Mouse (Mus musculus): ENCODE data around the gene Pibf1. TPM values are rescaled to one million over a fixed set of nuclear protein-coding genes. Genes with fewer than 3 reads are reported as not detected.
A peak's percentile ranks its signal among the peaks of the same experiment; 100 is the strongest.

Gene Pibf1
- total RNA-seq, 1 experiment from 2014 or later: 13.8 TPM

GRCm38 (mm10) chr14:99141786-99142633 is 42.8 kb downstream of the Pibf1 start:
- DNase-seq: peak; percentile 87

DNA sequence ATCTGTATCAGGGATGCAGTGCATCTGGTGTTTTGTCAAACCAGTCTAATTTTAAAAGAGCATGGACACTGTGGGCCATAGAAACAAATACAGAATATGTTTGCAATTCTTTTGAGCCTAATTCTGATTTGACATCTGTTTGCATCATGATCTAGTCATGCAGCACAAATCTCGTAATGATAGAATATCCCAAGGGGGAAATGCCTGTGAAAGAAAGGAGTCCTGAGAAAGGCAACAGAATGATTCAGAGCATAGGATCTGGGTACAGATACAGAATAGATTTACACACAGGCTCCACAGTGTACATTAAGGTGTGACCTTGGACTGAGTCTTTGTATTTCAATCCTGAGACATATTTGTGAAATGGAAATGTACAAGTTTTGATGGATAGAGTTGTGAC is 47.6 kb downstream of the Pibf1 start:
- no peak for DNase-seq

DNA sequence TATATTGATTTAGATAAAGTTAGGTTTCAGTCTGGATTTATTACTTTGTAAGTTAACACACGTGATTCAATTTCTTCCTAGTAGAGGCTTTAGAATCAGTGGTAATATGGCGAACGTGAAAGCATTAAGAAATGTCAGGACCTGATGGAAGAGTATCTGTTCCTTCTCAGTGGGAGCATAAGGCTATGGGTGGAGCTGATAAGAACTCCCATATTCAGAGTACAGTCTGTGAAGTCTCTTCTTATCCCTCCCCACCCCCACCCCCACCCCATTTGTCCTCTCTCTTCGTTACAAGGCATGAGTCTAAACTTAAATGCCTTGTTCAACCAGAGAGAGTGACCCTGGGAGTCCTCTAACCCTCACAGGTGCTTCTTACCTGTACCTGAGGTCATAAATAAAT is 53.5 kb downstream of the Pibf1 start:
- no peak for DNase-seq

GRCm38 (mm10) chr14:99159940-99160339 is 60.7 kb downstream of the Pibf1 start:
- no peak for DNase-seq

GRCm38 (mm10) chr14:99163051-99163450 is 63.8 kb downstream of the Pibf1 start:
- DNase-seq: no peak

DNA sequence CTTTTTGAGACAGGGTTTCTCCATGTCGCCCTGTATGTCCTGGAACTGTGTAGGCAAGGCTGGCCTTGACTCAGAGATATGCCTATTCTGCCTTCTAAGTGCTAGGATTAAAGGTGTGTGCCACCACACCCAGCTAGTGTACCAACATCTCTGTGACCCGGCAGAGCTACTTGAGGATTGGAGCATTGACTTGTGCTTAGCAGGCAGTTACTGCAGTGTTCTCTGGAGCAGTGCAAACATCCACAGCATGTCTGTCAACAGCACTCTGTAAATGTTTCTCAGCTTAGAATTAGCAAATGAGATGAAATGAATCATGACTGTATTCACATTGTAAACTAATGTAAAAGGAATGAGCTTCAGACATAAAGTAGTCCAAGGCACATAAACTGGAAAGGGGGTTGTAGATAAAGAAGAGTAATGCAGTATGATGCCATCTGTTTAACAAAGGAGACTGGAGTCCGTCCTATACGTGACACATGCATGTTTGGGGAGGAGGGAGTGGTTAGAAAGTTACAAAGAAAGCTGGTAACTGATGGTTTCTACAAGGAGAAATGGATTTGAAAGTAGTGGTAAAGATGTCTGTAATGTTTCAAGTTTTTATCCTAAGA is 75.0 kb downstream of the Pibf1 start:
- no peak for DNase-seq

- no peak for DNase-seq
Observed at GRCm38 (mm10) chr14:99176559-99176958, 77.3 kb downstream of the Pibf1 start.

GRCm38 (mm10) chr14:99190153-99190790 is 91.0 kb downstream of the Pibf1 start:
- DNase-seq: no peak

DNA sequence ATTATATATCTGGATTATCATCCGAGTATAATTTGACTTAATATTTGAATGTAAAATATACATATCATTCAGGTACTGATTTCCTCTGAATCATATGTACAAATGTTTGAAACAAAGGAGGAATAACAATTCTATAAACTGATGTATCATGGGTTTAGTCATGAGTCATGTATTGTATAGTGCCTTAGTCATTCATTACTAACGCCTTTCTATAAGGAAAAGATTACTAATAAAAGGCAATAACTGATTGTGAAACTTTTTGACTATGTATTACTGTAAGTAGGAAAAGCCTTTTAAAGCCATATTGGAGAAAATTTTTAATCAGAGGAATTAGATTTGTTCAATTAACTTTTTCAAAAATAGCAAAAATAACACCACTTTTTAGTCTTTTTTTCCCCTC is 106.6 kb downstream of the Pibf1 start:
- DNase-seq: no peak

DNA sequence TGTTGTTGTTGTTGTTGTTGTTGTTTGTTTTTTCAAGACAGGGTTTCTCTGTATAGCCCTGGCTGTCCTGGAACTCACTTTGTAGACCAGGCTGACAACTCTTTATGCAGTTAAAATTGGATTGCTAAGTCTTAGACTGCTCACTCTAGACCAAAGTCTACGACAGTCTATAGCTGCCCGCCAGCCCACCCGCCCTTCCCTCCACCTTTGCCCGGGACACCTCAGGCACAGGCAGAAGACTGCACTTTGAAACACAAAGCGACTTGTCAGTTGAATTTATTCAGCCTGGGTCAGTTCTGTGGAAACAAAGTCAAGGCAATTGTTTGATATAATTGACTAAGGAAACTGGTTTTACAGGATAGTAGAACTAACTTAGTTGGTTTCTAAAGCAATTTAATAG is 107.4 kb downstream of the Pibf1 start:
- no peak for DNase-seq

DNA sequence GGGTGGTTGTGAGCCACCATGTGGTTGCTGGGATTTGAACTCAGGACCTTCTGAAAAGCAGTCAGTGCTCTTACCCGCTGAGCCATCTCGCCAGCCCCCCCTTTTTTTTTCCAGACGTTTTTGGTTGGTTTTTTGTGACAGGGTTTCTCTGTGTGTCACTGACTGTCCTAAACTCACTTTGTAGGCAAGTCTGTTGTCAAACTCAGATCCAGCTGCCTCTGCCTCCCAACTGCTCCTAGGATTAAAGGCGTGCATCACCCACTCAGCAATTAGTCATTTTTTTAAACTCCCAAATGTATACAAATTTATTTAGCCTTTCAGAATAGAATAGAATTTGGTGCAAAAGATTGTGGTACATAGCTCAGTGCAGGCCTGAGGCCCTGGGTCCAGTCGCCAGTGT is 111.2 kb downstream of the Pibf1 start:
- no peak for DNase-seq

GRCm38 (mm10) chr14:99218396-99219012 is 119.3 kb downstream of the Pibf1 start:
- no peak for DNase-seq

- DNase-seq: no peak
Observed at GRCm38 (mm10) chr14:99219757-99220171, 120.5 kb downstream of the Pibf1 start.

GRCm38 (mm10) chr14:99225929-99226328 is 126.7 kb downstream of the Pibf1 start:
- no peak for DNase-seq

- no peak for DNase-seq
Observed at GRCm38 (mm10) chr14:99229071-99229780, 130.0 kb downstream of the Pibf1 start.

- no peak for DNase-seq
Observed at GRCm38 (mm10) chr14:99233056-99233455, 133.8 kb downstream of the Pibf1 start.

DNA sequence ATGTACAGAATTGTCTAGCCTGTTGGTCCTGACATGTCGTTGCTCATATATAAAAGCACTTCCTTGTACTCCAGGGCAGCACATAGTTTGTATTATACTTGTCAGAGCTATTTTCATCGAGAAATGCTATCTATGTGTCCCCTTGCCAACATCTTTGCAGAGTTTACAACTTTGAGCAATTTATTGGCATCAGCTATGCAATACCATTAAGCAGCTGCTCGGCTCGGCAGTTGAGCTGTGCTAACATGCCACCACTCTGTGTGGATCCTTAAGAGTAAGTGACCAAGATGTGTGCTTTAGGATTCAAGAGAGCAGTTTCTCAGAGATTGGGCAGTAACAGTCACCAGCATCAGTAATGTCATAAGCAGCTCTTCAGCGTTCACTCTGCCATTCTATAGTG is 137.9 kb downstream of the Pibf1 start:
- no peak for DNase-seq

DNA sequence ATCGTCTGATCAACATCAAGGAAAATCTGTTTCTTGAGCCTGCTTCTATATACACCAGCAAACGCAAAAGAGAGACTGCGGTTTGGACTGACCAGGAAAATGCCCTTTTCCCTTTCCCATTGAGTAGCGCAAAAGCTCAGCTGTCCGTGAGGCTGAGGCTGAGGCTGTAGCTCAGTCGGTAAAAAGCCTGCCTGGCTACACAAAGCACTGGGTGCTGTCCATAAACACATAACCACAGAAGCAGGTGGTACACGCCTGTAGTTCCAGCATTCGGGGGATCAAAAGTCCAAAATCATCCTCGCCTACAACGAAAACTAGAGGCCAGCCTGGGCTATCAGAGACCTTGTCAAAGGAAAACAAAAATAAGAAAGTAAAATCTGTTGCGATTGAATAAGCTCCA is 141.3 kb downstream of the Pibf1 start:
- no peak for DNase-seq

GRCm38 (mm10) chr14:99244508-99244907 is 145.3 kb downstream of the Pibf1 start:
- DNase-seq: no peak

DNA sequence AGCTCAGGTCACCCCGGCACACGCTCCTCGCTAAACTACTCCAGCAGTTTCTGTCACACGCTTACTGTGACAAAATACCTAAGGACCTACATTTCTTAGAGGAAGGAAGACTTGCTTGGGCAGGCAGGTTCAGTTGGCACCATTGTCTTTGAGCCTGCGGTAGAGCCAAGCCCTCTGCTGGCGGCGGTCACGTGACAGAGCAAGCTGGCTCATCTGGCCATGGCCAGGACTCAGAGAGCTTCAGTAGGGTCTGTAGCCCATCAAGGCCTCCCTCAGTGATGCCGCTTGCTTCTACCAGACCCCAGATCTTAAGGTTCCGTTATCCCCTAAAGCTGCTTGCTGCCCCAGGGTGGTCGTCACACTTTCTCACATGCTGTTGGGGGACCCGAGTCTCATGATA is 162.8 kb downstream of the Pibf1 start:
- no peak for DNase-seq

DNA sequence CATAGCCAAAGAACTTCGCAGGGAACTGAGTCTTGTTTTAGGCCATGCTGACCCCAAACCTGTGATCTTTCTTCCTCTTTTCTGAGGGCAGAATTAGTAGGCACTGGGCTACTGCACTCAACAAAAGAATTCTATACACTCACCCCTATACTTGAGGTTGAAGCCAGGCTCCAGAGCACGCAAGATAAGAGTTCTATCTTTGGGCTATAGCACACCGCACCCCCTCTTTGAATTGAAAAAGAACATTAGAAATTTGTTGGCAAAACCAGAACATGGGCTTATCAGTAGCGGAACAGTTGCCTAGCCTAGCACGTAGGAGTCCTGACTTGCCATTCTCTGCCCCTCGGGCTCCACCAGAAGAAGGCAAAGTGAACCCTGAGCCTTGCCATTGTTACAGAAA is 164.6 kb downstream of the Pibf1 start:
- DNase-seq: no peak

DNA sequence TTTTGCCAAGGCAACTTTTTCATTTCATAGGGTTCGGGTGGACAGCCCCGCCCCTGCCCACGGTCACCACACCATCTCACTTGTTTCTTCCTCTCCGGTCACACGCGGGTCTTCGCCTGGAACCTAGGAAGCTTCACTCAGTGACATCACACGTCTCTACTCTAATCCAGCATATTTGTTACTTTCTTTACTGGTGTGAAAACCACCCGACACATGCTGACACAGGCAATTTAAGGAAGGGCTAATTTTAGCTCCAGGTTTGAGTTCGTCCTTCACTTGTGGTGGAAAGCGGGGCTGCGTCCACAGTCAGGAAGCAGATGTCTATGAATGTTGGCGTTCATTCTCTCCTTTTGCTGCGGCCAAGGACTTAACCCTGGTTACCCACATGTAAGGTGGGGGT is 166.6 kb downstream of the Pibf1 start:
- DNase-seq: no peak

Measured in adrenal gland, postnatal 25 days (tissue).